In genomic region chr2:75424911-75425310, GRCm38 (mm10) we compare ENCODE assay signal across 14 mouse cellular contexts.
A peak's percentile ranks its signal among the peaks of the same experiment; 100 is the strongest.
DNase-seq lines count a peak whose midpoint lies in the region; ATAC-seq lines count a peak whose summit lies in the region.
"Had no signal": no experiment of that assay in that cellular context is flagged by ENCODE, and none has a peak within 500 bp of the region (broad histone marks: within the 10 kb centered on the region; RNA-seq: fewer than 3 reads in every experiment).

No protein-coding gene starts in this region.

- H3K9me3 ChIP-seq in forebrain, embryonic 15.5 days, result no peaks in the 10 kb centered on the region
- no peaks in the 10 kb centered on the region for H3K9me3 ChIP-seq in limb, embryonic 10.5 days (replicated peaks)
- H3K9me3 ChIP-seq in neural tube, embryonic 11.5 days (ENCODE audit: control insufficient read depth, low read length), result no peaks in the 10 kb centered on the region
- H3K9me3 ChIP-seq: embryonic facial prominence, embryonic 10.5 days; heart, embryonic 13.5 days; intestine, embryonic 15.5 days had no signal

- peaks cover 36% of the 10 kb centered on the region for H3K4me1 ChIP-seq in forebrain, embryonic 15.5 days
- H3K4me1 ChIP-seq in limb, embryonic 10.5 days, result peaks cover 52% of the 10 kb centered on the region
- 0 out of 2 replicates have a peak, but pooled peaks cover 2% of the 10 kb centered on the region for H3K4me1 ChIP-seq in neural tube, embryonic 11.5 days (ENCODE audit: control insufficient read depth, insufficient read depth, low read length)

- H3K4me3 ChIP-seq in forebrain, embryonic 15.5 days, result no peak overlapping the region
- 0 out of 2 replicates have a peak overlapping the region, but pooled peaks have one; percentile 17 for H3K4me3 ChIP-seq in limb, embryonic 10.5 days
- H3K4me3 ChIP-seq in neural tube, embryonic 11.5 days (ENCODE audit: low read depth, low read length), result no peak overlapping the region
- H3K4me3 ChIP-seq: embryonic facial prominence, embryonic 10.5 days; heart, embryonic 13.5 days; intestine, embryonic 15.5 days had no signal

- peak overlapping the region; percentile 10; the same call in 1 of the 2 replicates for H3K4me2 ChIP-seq in forebrain, embryonic 15.5 days (replicated peaks)
- H3K4me2 ChIP-seq in neural tube, embryonic 11.5 days (ENCODE audit: low read depth), result no peak overlapping the region
- H3K4me2 ChIP-seq: intestine, embryonic 15.5 days had no signal

- 54% methylated on average over 14 of the region's 14 CpGs for WGBS in forebrain, embryonic 15.5 days
- WGBS in limb, embryonic 10.5 days, result 37% methylated on average over 14 of the region's 14 CpGs
- 58% methylated on average over 14 of the region's 14 CpGs for WGBS in neural tube, embryonic 11.5 days

- peak overlapping the region; percentile 76 for H3K27ac ChIP-seq in forebrain, embryonic 15.5 days (replicated peaks)
- H3K27ac ChIP-seq in limb, embryonic 10.5 days, result peak overlapping the region; percentile 82
- H3K27ac ChIP-seq in neural tube, embryonic 11.5 days (ENCODE audit: low read depth, low read length), result peak overlapping the region; percentile 60
- H3K27ac ChIP-seq: heart, embryonic 13.5 days; intestine, embryonic 15.5 days had no signal

- no peaks in the 10 kb centered on the region for H3K27me3 ChIP-seq in forebrain, embryonic 15.5 days
- H3K27me3 ChIP-seq in limb, embryonic 10.5 days (ENCODE audit: low read depth, poor library complexity, severe bottlenecking), result no peaks in the 10 kb centered on the region
- no peaks in the 10 kb centered on the region for H3K27me3 ChIP-seq in neural tube, embryonic 11.5 days (ENCODE audit: control insufficient read depth, insufficient read depth, low read length)
- H3K27me3 ChIP-seq: heart, embryonic 13.5 days; intestine, embryonic 15.5 days had no signal

- no peaks in the 10 kb centered on the region for H3K36me3 ChIP-seq in forebrain, embryonic 15.5 days
- H3K36me3 ChIP-seq in limb, embryonic 10.5 days, result no peaks in the 10 kb centered on the region
- no peaks in the 10 kb centered on the region for H3K36me3 ChIP-seq in neural tube, embryonic 11.5 days (ENCODE audit: control insufficient read depth, insufficient read depth, low read length)
- H3K36me3 ChIP-seq: embryonic facial prominence, embryonic 10.5 days; heart, embryonic 13.5 days; intestine, embryonic 15.5 days had no signal

- no peak overlapping the region for H3K9ac ChIP-seq in forebrain, embryonic 15.5 days (replicated peaks)
- H3K9ac ChIP-seq in neural tube, embryonic 11.5 days (ENCODE audit: low read length), result no peak overlapping the region
- H3K9ac ChIP-seq: heart, embryonic 13.5 days; intestine, embryonic 15.5 days had no signal

- peak; percentile 44 for DNase-seq in embryo, embryonic 11 days
- peak; percentile 63 for DNase-seq in limb, embryonic 10.5 days (ENCODE audit: low spot score)
- peak; percentile 60 for DNase-seq in neural tube, embryonic 11.5 days (ENCODE audit: low spot score)
- no peak for DNase-seq in adrenal gland, postnatal 4 days (ENCODE audit: low spot score in 2 of 2)
- no peak for DNase-seq in urinary bladder, adult 2 months (ENCODE audit: low spot score)
- no peak for DNase-seq in thymus, postnatal 4 days
- DNase-seq: cerebellum, adult 8-10 months; gastrocnemius, postnatal 25 days; kidney, postnatal 36 days; thymus, adult 18-20 months had no signal

- ATAC-seq in forebrain, embryonic 15.5 days (replicated peaks), result 0 out of 2 replicates have a peak, but pooled peaks have one; percentile 38
- ATAC-seq in neural tube, embryonic 11.5 days (ENCODE audit: insufficient read depth, low FRiP score, low TSS enrichment), result 0 out of 2 replicates have a peak, but pooled peaks have one; percentile 55
- ATAC-seq: intestine, embryonic 15.5 days had no signal

Comparison
In these comparisons a context has a peak if more than half of its experiments do, and no peak if none do; other contexts are left out.
1. DNase-seq: peak in embryo, embryonic 11 days (single experiment), limb, embryonic 10.5 days (single experiment) and neural tube, embryonic 11.5 days (single experiment); none in adrenal gland, postnatal 4 days (0 of 2), urinary bladder, adult 2 months (single experiment) and thymus, postnatal 4 days (single experiment).
2. Peak in every context shown above with its lines, with median percentiles within 50 percentile points of each other: H3K27ac ChIP-seq.